9 mouse cellular contexts compared by ENCODE assay signal in genomic region chr13:41865575-41865974, GRCm38 (mm10). TPM values are rescaled to one million over a fixed set of nuclear protein-coding genes. Genes with fewer than 3 reads are reported as not detected.
DNase-seq lines count a peak whose midpoint lies in the region; ATAC-seq and TF ChIP-seq lines count a peak whose summit lies in the region.
"Had no signal": no experiment of that assay in that cellular context is flagged by ENCODE, and none has a peak within 500 bp of the region (broad histone marks: within the 10 kb centered on the region; RNA-seq: fewer than 3 reads in every experiment).

No protein-coding gene starts in this region.

- no peak for ATAC-seq in liver, embryonic 12.5 days
- no peak for ATAC-seq in heart, embryonic 14.5 days (ENCODE audit: insufficient number of reproducible peaks, insufficient read depth, low FRiP score, low read depth)
- ATAC-seq: intestine, embryonic 16.5 days had no signal

- H3K27me3 ChIP-seq in liver, adult 2 months (ENCODE audit: control insufficient read depth, insufficient read depth, low read length): peaks cover 3% of the 10 kb centered on the region; the same call in 1 of the 2 replicates
- H3K27me3 ChIP-seq in liver, embryonic 12.5 days (replicated peaks): no peaks in the 10 kb centered on the region
- no peaks in the 10 kb centered on the region for H3K27me3 ChIP-seq in heart, embryonic 14.5 days (ENCODE audit: control insufficient read depth, insufficient read depth, low read length)
- H3K27me3 ChIP-seq in small intestine, adult 2 months (ENCODE audit: control insufficient read depth, insufficient read depth, low read length): no peaks in the 10 kb centered on the region

- H3K9ac ChIP-seq in liver, adult 2 months (ENCODE audit: low read depth, low read length): no peak overlapping the region
- H3K9ac ChIP-seq in liver, embryonic 12.5 days: no peak overlapping the region
- no peak overlapping the region for H3K9ac ChIP-seq in heart, embryonic 14.5 days (ENCODE audit: low read length)

- 49% methylated on average over 6 of the region's 6 CpGs for WGBS in liver, adult 2 months
- WGBS in liver, embryonic 12.5 days (ENCODE audit: insufficient replicate concordance): 37% methylated on average over 6 of the region's 6 CpGs
- WGBS in heart, embryonic 14.5 days: 52% methylated on average over 6 of the region's 6 CpGs
- 71% methylated on average over 6 of the region's 6 CpGs for WGBS in small intestine, adult 2 months

- no peaks in the 10 kb centered on the region for H3K36me3 ChIP-seq in liver, adult 2 months (ENCODE audit: control insufficient read depth, insufficient read depth, low read length)
- no peaks in the 10 kb centered on the region for H3K36me3 ChIP-seq in liver, embryonic 12.5 days
- H3K36me3 ChIP-seq in heart, embryonic 14.5 days (ENCODE audit: control insufficient read depth, insufficient read depth, low read length): no peaks in the 10 kb centered on the region
- H3K36me3 ChIP-seq in small intestine, adult 2 months (ENCODE audit: control insufficient read depth, insufficient read depth, low read length): no peaks in the 10 kb centered on the region

- H3K4me3 ChIP-seq in liver, adult 2 months (ENCODE audit: insufficient read depth, low read depth, low read length): no peak overlapping the region
- no peak overlapping the region for H3K4me3 ChIP-seq in liver, embryonic 12.5 days
- no peak overlapping the region for H3K4me3 ChIP-seq in heart, embryonic 14.5 days (ENCODE audit: control insufficient read depth in 1 of 2, insufficient read depth in 1 of 2, low read depth in 1 of 2, low read length in 2 of 2)
- H3K4me3 ChIP-seq in small intestine, adult 2 months (ENCODE audit: low read depth, low read length): no peak overlapping the region

- H3K9me3 ChIP-seq in liver, embryonic 12.5 days (replicated peaks): no peaks in the 10 kb centered on the region
- no peaks in the 10 kb centered on the region for H3K9me3 ChIP-seq in heart, embryonic 14.5 days (ENCODE audit: control insufficient read depth, low read length)

- no peak for TF ChIP-seq POLR2A in liver, adult 2 months (IDR thresholded peaks at IDR 0.05; ENCODE audit: extremely low read depth, insufficient read depth, low read length)
- no peak for TF ChIP-seq POLR2A in small intestine, adult 2 months (IDR thresholded peaks at IDR 0.05; ENCODE audit: low read depth, low read length)

- H3K4me1 ChIP-seq in liver, adult 2 months (ENCODE audit: control insufficient read depth, insufficient read depth, low read length): no peaks in the 10 kb centered on the region; the same call in 1 of the 2 replicates
- H3K4me1 ChIP-seq in liver, embryonic 12.5 days: no peaks in the 10 kb centered on the region
- peaks cover 2% of the 10 kb centered on the region in 2 experiments; a peak in 3 of 4 replicates for H3K4me1 ChIP-seq in heart, embryonic 14.5 days (ENCODE audit: control insufficient read depth in 2 of 2, insufficient read depth in 2 of 2, low read length in 2 of 2)
- H3K4me1 ChIP-seq in small intestine, adult 2 months (ENCODE audit: control insufficient read depth, insufficient read depth, insufficient read length, low read length): no peaks in the 10 kb centered on the region

- DNase-seq in liver, adult 2 months (ENCODE audit: extremely low read depth, low read depth, low spot score): peak; percentile 65
- DNase-seq in kidney, postnatal 14 days: peak; percentile 62
- DNase-seq in embryo, embryonic 9.5 days (ENCODE audit: extremely low spot score): no peak
- no peak for DNase-seq in B cell, adult 2 months
- DNase-seq: retina, postnatal 1 day had no signal

- no peak overlapping the region for H3K4me2 ChIP-seq in liver, embryonic 12.5 days
- no peak overlapping the region for H3K4me2 ChIP-seq in heart, embryonic 14.5 days (ENCODE audit: low read length)

- TF ChIP-seq CTCF in liver, adult 2 months (IDR thresholded peaks at IDR 0.05; ENCODE audit: low read depth, low read length): no peak
- no peak for TF ChIP-seq CTCF in small intestine, adult 2 months (IDR thresholded peaks at IDR 0.05; ENCODE audit: extremely low read depth, insufficient read length, insufficient replicate concordance, low read depth, low read length)

- H3K79me2 ChIP-seq in liver, adult 2 months (ENCODE audit: control insufficient read depth, insufficient read depth, low read length): no peaks in the 10 kb centered on the region

- H3K27ac ChIP-seq in liver, adult 2 months (replicated peaks; ENCODE audit: insufficient read depth, low read depth, low read length): no peak overlapping the region
- H3K27ac ChIP-seq in liver, embryonic 12.5 days: no peak overlapping the region
- peak overlapping the region; percentile 34 to 53; a peak in 2 of 4 replicates for H3K27ac ChIP-seq in heart, embryonic 14.5 days (replicated peaks in 1 of 2; ENCODE audit: control insufficient read depth in 1 of 2, insufficient read depth in 1 of 2, low read depth in 2 of 2, low read length in 2 of 2)
- peak overlapping the region; percentile 22; the same call in 1 of the 2 replicates for H3K27ac ChIP-seq in small intestine, adult 2 months (ENCODE audit: insufficient read depth, low read depth, low read length)

RNA-seq across cellular contexts. Expression of gene Adtrp, which starts 18.1 kb away (rescaled TPM):
- 267 and 323 TPM in 2 replicates for total RNA-seq in liver, adult 2 months (2014; rRNA removed)
- polyA plus RNA-seq in liver, adult 2 months (2012; rRNA removed): 193 and 251 TPM in 2 replicates
- polyA plus RNA-seq in liver, embryonic 12.5 days (2016; fragmentation: Nextera tagmentation; extraction: Ambion mirVana): not detected in 2 replicates
- polyA plus RNA-seq in heart, embryonic 14.5 days (2014; fragmentation: Nextera tagmentation; extraction: Ambion mirVana): not detected in 2 replicates
- polyA plus RNA-seq in small intestine, adult 2 months (2012; rRNA removed): 48.1 and 76.9 TPM in 2 replicates

Comparison
In these comparisons a context has a peak if more than half of its experiments do, and no peak if none do; other contexts are left out.
1. RNA of gene Adtrp, which starts 18.1 kb away (polyA plus RNA-seq): 193 to 251 TPM in liver, adult 2 months and 48.1 to 76.9 TPM in small intestine, adult 2 months; not detected in liver, embryonic 12.5 days and not detected in heart, embryonic 14.5 days; every median in the first group is over 10 times any median in the second.
2. DNase-seq: peak in liver, adult 2 months (single experiment) and kidney, postnatal 14 days (single experiment); none in embryo, embryonic 9.5 days (single experiment) and B cell, adult 2 months (0 of 2).
3. H3K27ac ChIP-seq: peak in heart, embryonic 14.5 days (2 of 2) and small intestine, adult 2 months (single experiment); none in liver, adult 2 months (single experiment) and liver, embryonic 12.5 days (single experiment).